Comparison of ENCODE assay signal across 21 mouse cellular contexts in genomic region chr19:4102049-4102448, GRCm38 (mm10). TPM values are rescaled to one million over a fixed set of nuclear protein-coding genes. Genes with fewer than 3 reads are reported as not detected.
DNase-seq lines count a peak whose midpoint lies in the region; ATAC-seq and TF ChIP-seq lines count a peak whose summit lies in the region.
"Had no signal": no experiment of that assay in that cellular context is flagged by ENCODE, and none has a peak within 500 bp of the region (broad histone marks: within the 10 kb centered on the region; RNA-seq: fewer than 3 reads in every experiment).

No protein-coding gene starts in this region.

- no peaks in the 10 kb centered on the region for H3K36me3 ChIP-seq in forebrain, embryonic 16.5 days (ENCODE audit: control insufficient read depth, insufficient read depth)
- peaks cover 31% of the 10 kb centered on the region for H3K36me3 ChIP-seq in midbrain, embryonic 14.5 days (ENCODE audit: control insufficient read depth, insufficient read depth, low read length)
- H3K36me3 ChIP-seq: limb, embryonic 15.5 days had no signal

- no peaks in the 10 kb centered on the region for H3K4me1 ChIP-seq in cortical plate, adult 2 months (ENCODE audit: control insufficient read depth, insufficient read depth, low read length)
- H3K4me1 ChIP-seq in forebrain, embryonic 16.5 days (replicated peaks; ENCODE audit: control insufficient read depth, insufficient read depth, low read length) = peaks cover 36% of the 10 kb centered on the region
- H3K4me1 ChIP-seq in midbrain, embryonic 14.5 days (ENCODE audit: control insufficient read depth, insufficient read depth, low read length) = peaks cover 34% of the 10 kb centered on the region

- no peak for TF ChIP-seq CTCF in cortical plate, adult 2 months (IDR thresholded peaks at IDR 0.05; ENCODE audit: extremely low read depth, insufficient read depth, low read length)

- no peak for TF ChIP-seq POLR2A in cortical plate, adult 2 months (IDR thresholded peaks at IDR 0.05; ENCODE audit: extremely low read depth, insufficient read depth, low read length)

- H3K4me2 ChIP-seq in forebrain, embryonic 16.5 days (ENCODE audit: low read length) = peak overlapping the region; percentile 64
- peak overlapping the region; percentile 86 for H3K4me2 ChIP-seq in midbrain, embryonic 14.5 days (ENCODE audit: low read length)
- H3K4me2 ChIP-seq: limb, embryonic 15.5 days had no signal

- H3K27me3 ChIP-seq in forebrain, embryonic 16.5 days (replicated peaks; ENCODE audit: control insufficient read depth, insufficient read depth, low read length) = peaks cover 6% of the 10 kb centered on the region
- H3K27me3 ChIP-seq in midbrain, embryonic 14.5 days (ENCODE audit: control insufficient read depth, insufficient read depth, low read length) = no peaks in the 10 kb centered on the region

- WGBS in forebrain, embryonic 16.5 days = 85% methylated on average over 2 of the region's 2 CpGs
- 95% methylated on average over 2 of the region's 2 CpGs for WGBS in midbrain, embryonic 14.5 days

- no peak overlapping the region for H3K9ac ChIP-seq in forebrain, embryonic 16.5 days (replicated peaks; ENCODE audit: low read depth, low read length)
- H3K9ac ChIP-seq in midbrain, embryonic 14.5 days (replicated peaks; ENCODE audit: low read length) = no peak overlapping the region
- H3K9ac ChIP-seq: limb, embryonic 15.5 days; liver, postnatal 0 days had no signal

- H3K4me3 ChIP-seq in cortical plate, adult 2 months (ENCODE audit: insufficient read depth, low read length) = peak overlapping the region; percentile 95; the same call in 1 of the 2 replicates
- H3K4me3 ChIP-seq in forebrain, embryonic 16.5 days (replicated peaks; ENCODE audit: low read length) = no peak overlapping the region
- H3K4me3 ChIP-seq in midbrain, embryonic 14.5 days (replicated peaks; ENCODE audit: low read depth, low read length) = peak overlapping the region; percentile 54

- DNase-seq in cerebellum, adult 9-11 months = peak; percentile 58
- no peak for DNase-seq in cerebellum, adult 8-10 months
- no peak for DNase-seq in midbrain, embryonic 14.5 days
- no peak for DNase-seq in layer of hippocampus, postnatal 36 days
- no peak for DNase-seq in spleen, postnatal 14 days (ENCODE audit: low spot score in 2 of 2)
- no peak for DNase-seq in frontal cortex, postnatal 10 days (ENCODE audit: low spot score in 2 of 2)
- DNase-seq: adrenal gland, adult 8-10 months; gastrocnemius, postnatal 14 days; kidney, adult 8-10 months; kidney, postnatal 4 days; liver, postnatal 0 days; lung, postnatal 4 days; right cerebral cortex, postnatal 14 days; thymus, postnatal 14 days had no signal

- no peak overlapping the region for H3K27ac ChIP-seq in cortical plate, adult 2 months (ENCODE audit: insufficient read depth, low read length)
- H3K27ac ChIP-seq in forebrain, embryonic 16.5 days (ENCODE audit: low read length) = no peak overlapping the region
- no peak overlapping the region for H3K27ac ChIP-seq in midbrain, embryonic 14.5 days (replicated peaks; ENCODE audit: low read depth, low read length)
- H3K27ac ChIP-seq: limb, embryonic 15.5 days had no signal

- ATAC-seq in forebrain, embryonic 16.5 days = no peak
- no peak for ATAC-seq in midbrain, embryonic 14.5 days (ENCODE audit: low FRiP score, low TSS enrichment)
- ATAC-seq: liver, postnatal 0 days had no signal

- no peaks in the 10 kb centered on the region for H3K9me3 ChIP-seq in forebrain, embryonic 16.5 days (ENCODE audit: control insufficient read depth, low read length)
- no peaks in the 10 kb centered on the region for H3K9me3 ChIP-seq in midbrain, embryonic 14.5 days (ENCODE audit: control insufficient read depth, low read length)
- H3K9me3 ChIP-seq: limb, embryonic 15.5 days had no signal

RNA-seq across cellular contexts. Expression of gene Pitpnm1, which starts 2.3 kb away (rescaled TPM):
- 293 and 340 TPM in 2 replicates for polyA plus RNA-seq in cortical plate, adult 2 months (2012; rRNA removed)
- 49.6 and 75.5 TPM in 2 replicates for polyA plus RNA-seq in forebrain, embryonic 16.5 days (2015; fragmentation: Nextera tagmentation; extraction: Ambion mirVana)
- 72.8 and 89.0 TPM in 2 replicates for polyA plus RNA-seq in midbrain, embryonic 14.5 days (2014; fragmentation: Nextera tagmentation; extraction: Ambion mirVana)
- total RNA-seq in layer of hippocampus, postnatal 36 days (2021) = 100 to 1,000 TPM; 169 to 174 TPM

RNA-seq across cellular contexts. Expression of gene Cdk2ap2, which starts 5.1 kb away (rescaled TPM):
- polyA plus RNA-seq in cortical plate, adult 2 months (2012; rRNA removed) = 44.3 and 47.3 TPM in 2 replicates
- 76.6 and 80.3 TPM in 2 replicates for polyA plus RNA-seq in forebrain, embryonic 16.5 days (2015; fragmentation: Nextera tagmentation; extraction: Ambion mirVana)
- 83.4 and 87.0 TPM in 2 replicates for polyA plus RNA-seq in midbrain, embryonic 14.5 days (2014; fragmentation: Nextera tagmentation; extraction: Ambion mirVana)
- 10 to 100 TPM; 29.7 to 46.0 TPM for total RNA-seq in layer of hippocampus, postnatal 36 days (2021)

RNA-seq across cellular contexts. Expression of gene Cabp2, which starts 20.7 kb away (rescaled TPM):
- polyA plus RNA-seq in cortical plate, adult 2 months (2012; rRNA removed) = not detected in 2 replicates
- not detected in 2 replicates for polyA plus RNA-seq in forebrain, embryonic 16.5 days (2015; fragmentation: Nextera tagmentation; extraction: Ambion mirVana)
- polyA plus RNA-seq in midbrain, embryonic 14.5 days (2014; fragmentation: Nextera tagmentation; extraction: Ambion mirVana) = not detected in 2 replicates
- total RNA-seq in layer of hippocampus, postnatal 36 days (2021) = not detected
- total RNA-seq: adrenal gland, adult 8-10 months; gastrocnemius, postnatal 14 days; layer of hippocampus, postnatal 14 days; left cerebral cortex, postnatal 25 days had no signal
- polyA plus RNA-seq: brain, embryonic 14.5 days; heart, postnatal 0 days; limb, embryonic 15.5 days had no signal

RNA-seq across cellular contexts. Expression of gene Aip, which starts 23.6 kb away (rescaled TPM):
- polyA plus RNA-seq in cortical plate, adult 2 months (2012; rRNA removed) = 167 and 180 TPM in 2 replicates
- 91.4 and 91.6 TPM in 2 replicates for polyA plus RNA-seq in forebrain, embryonic 16.5 days (2015; fragmentation: Nextera tagmentation; extraction: Ambion mirVana)
- 84.3 and 98.0 TPM in 2 replicates for polyA plus RNA-seq in midbrain, embryonic 14.5 days (2014; fragmentation: Nextera tagmentation; extraction: Ambion mirVana)
- 100 to 1,000 TPM; 108 to 128 TPM for total RNA-seq in layer of hippocampus, postnatal 36 days (2021)

RNA-seq across cellular contexts. Expression of gene Gpr152, which starts 37.5 kb away (rescaled TPM):
- 0.04 TPM in 2 replicates for polyA plus RNA-seq in cortical plate, adult 2 months (2012; rRNA removed)
- polyA plus RNA-seq in forebrain, embryonic 16.5 days (2015; fragmentation: Nextera tagmentation; extraction: Ambion mirVana) = not detected in 2 replicates
- polyA plus RNA-seq in midbrain, embryonic 14.5 days (2014; fragmentation: Nextera tagmentation; extraction: Ambion mirVana) = not detected in 2 replicates
- under 1 TPM; 0.10 TPM for total RNA-seq in layer of hippocampus, postnatal 36 days (2021)
- total RNA-seq: gastrocnemius, postnatal 14 days; layer of hippocampus, postnatal 14 days; left cerebral cortex, postnatal 25 days had no signal
- polyA plus RNA-seq: limb, embryonic 15.5 days; liver, postnatal 0 days had no signal
